Mouse (Mus musculus) effector memory CD4-positive, alpha-beta T cell, adult 7 months (primary cell): Measurements from ENCODE around the gene Nfatc3. TPM values are rescaled to one million over a fixed set of nuclear protein-coding genes. Genes with fewer than 3 reads are reported as not detected.

Source experiments
- polyA plus RNA-seq: library from polyadenylated mRNA; unstranded; fragments of 100-300 nt; shearing (Covaris generic); gene quantifications from one replicate; pipeline ENCODE4 v1.2.1, GENCODE M21; 2017

Nfatc3 gene
- 187 TPM for polyA plus RNA-seq

DNA sequence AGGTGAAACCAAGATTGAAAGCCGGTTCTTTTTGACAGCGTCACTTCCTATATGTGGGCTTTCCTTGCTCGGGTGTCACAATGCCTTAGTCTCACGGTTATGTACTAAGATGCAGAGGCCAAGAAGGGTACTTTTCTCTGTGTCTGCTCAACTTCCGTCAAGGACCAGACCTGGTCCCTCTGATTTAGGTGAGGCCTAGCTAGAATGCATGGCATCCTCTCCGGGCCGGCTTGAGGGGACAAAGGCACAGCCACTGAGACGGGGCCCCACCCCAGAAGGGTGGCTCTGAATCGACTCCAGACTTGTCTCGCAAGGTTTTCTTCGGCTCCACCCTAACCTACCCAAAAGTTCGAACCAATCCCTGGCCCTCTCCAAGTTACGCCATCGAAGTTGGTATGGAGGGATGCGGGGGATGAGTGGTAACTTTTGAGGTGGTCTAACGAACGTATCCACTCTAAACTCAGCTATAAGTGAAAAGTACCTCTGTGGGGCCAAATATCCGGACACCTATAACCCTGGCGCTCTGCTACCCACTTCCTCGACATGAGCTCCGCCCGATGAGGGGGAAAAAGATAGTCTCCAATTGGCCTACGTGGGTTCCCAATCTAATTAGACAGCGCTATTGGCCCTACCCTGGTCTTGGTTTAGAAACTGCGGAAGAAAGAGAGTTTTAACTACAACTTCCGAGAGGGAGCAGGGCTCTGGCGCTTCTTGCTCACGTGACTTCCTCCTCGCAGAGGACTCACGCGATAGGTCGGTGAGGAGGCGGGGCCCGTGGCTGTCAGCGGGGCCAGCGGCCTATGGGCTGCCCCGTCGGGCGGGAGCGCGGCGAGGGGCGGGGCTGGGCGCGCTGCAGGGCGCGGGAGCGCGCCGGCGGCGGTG, at the start of gene Nfatc3:
TSS of gene Nfatc3 (plus strand) at position 110 of the 882 bp plus-strand sequence.

GRCm38 (mm10) chr8:106011643-106011986, 47.0 kb upstream of the Nfatc3 start, which contains the start of gene Ddx28:
Gene Ddx28 (minus strand): TSS chr8:106011882.

GRCm38 (mm10) chr8:106136156-106137130, 77.8 kb downstream of the Nfatc3 start, which contains the start of gene Esrp2:
Gene Esrp2 (minus strand): TSS chr8:106136974.

GRCm38 (mm10) chr8:106149801-106150652, 91.4 kb downstream of the Nfatc3 start, which contains the start of gene Pla2g15:
Gene Pla2g15 (plus strand): TSS chr8:106150399.

GRCm38 (mm10) chr8:106168356-106169016, 109.8 kb downstream of the Nfatc3 start, which contains the start of gene Slc7a6:
Gene Slc7a6 (plus strand): TSS chr8:106168857.

Other genes with a start within 250 kb of the Nfatc3 start
- 63.2 TPM for gene Ranbp10, start 231.5 kb upstream of the Nfatc3 start, polyA plus RNA-seq
- gene Tsnaxip1, start 231.1 kb upstream of the Nfatc3 start, polyA plus RNA-seq, result not detected
- gene Cenpt, start 205.6 kb upstream of the Nfatc3 start, polyA plus RNA-seq, result 18.8 TPM
- gene Thap11, start 203.7 kb upstream of the Nfatc3 start, polyA plus RNA-seq, result 15.4 TPM
- 11.2 TPM for gene Nutf2, start 198.3 kb upstream of the Nfatc3 start, polyA plus RNA-seq
- gene Edc4, start 178.0 kb upstream of the Nfatc3 start, polyA plus RNA-seq, result 77.2 TPM
- gene Nrn1l, start 165.3 kb upstream of the Nfatc3 start, polyA plus RNA-seq, result 1.1 TPM
- gene Pskh1, start 158.4 kb upstream of the Nfatc3 start, polyA plus RNA-seq, result 18.5 TPM
- 0.59 TPM for gene Ctrl, start 125.0 kb upstream of the Nfatc3 start, polyA plus RNA-seq
- 256 TPM for gene Psmb10, start 120.4 kb upstream of the Nfatc3 start, polyA plus RNA-seq
- not detected for gene Lcat, start 115.5 kb upstream of the Nfatc3 start, polyA plus RNA-seq
- 13.7 TPM for gene Slc12a4, start 92.7 kb upstream of the Nfatc3 start, polyA plus RNA-seq
- 0.22 TPM for gene Dpep3, start 79.4 kb upstream of the Nfatc3 start, polyA plus RNA-seq
- gene Dus2, start 67.5 kb upstream of the Nfatc3 start, polyA plus RNA-seq, result 40.4 TPM
- gene Dpep2nb, start 52.9 kb upstream of the Nfatc3 start, polyA plus RNA-seq, result 0.74 TPM
- gene Ddx28, start 47.0 kb upstream of the Nfatc3 start, polyA plus RNA-seq, result 7.5 TPM
- 1.1 TPM for gene Esrp2, start 78.1 kb downstream of the Nfatc3 start, polyA plus RNA-seq
- gene Pla2g15, start 91.6 kb downstream of the Nfatc3 start, polyA plus RNA-seq, result 4.3 TPM
- 30.3 TPM for gene Slc7a6, start 110.0 kb downstream of the Nfatc3 start, polyA plus RNA-seq
- 70.7 TPM for gene Slc7a6os, start 152.1 kb downstream of the Nfatc3 start, polyA plus RNA-seq
- 30.2 TPM for gene Prmt7, start 152.1 kb downstream of the Nfatc3 start, polyA plus RNA-seq